Mouse (Mus musculus) CH12.LX (cell line): ENCODE results near the gene Ptprf. TPM values are rescaled to one million over a fixed set of nuclear protein-coding genes. Genes with fewer than 3 reads are reported as not detected.
A peak's percentile ranks its signal among the peaks of the same experiment; 100 is the strongest.

ENCODE experiments used
- DNase-seq: peaks from one replicate; pipeline ENCODE4 v3.0.0-alpha.2; 2013; ENCODE audit errors: extremely low read depth
- H3K27ac ChIP-seq: 2 replicates; pipeline ENCODE4 v1.5.1; 2012; ENCODE audit warnings: low read depth, mild to moderate bottlenecking, control low read depth, moderate library complexity; ENCODE audit not compliant: insufficient read depth
- H3K27me3 ChIP-seq: replicated peaks from 2 replicates; pipeline ENCODE3; 2012; ENCODE audit warnings: inconsistent platforms
- H3K36me3 ChIP-seq, 2 experiments: replicated peaks in 1 of 2; 2 replicates each; pipeline versions ENCODE3 to v1.6.1; 2012; ENCODE audit warnings: inconsistent platforms in 1 of 2, low read length in 1 of 2, mild to moderate bottlenecking in 1 of 2, mixed read lengths in 1 of 2, moderate library complexity in 1 of 2; ENCODE audit not compliant: control insufficient read depth in 1 of 2, insufficient read depth in 1 of 2
- H3K4me1 ChIP-seq, 2 experiments: 2 replicates each; pipeline ENCODE4 v1.6.1; 2012; ENCODE audit warnings: inconsistent platforms in 1 of 2, moderate library complexity in 1 of 2; ENCODE audit not compliant: insufficient read depth in 2 of 2, control insufficient read depth in 1 of 2
- H3K4me2 ChIP-seq: 2 replicates; pipeline ENCODE4 v1.6.1; 2012; ENCODE audit warnings: low read depth, mild to moderate bottlenecking, control low read depth; ENCODE audit not compliant: poor library complexity, insufficient read depth, severe bottlenecking
- H3K4me3 ChIP-seq, 3 experiments: fragments of 150-350 bp in 1 of 3; sonication (generic) in 1 of 3; replicated peaks in 1 of 3; 2 replicates each; pipeline versions ENCODE3 to v1.5.1; 2011 to 2012; ENCODE audit warnings: low read depth in 2 of 3, low read length in 2 of 3, mild to moderate bottlenecking in 2 of 3, moderate library complexity in 2 of 3, control low read depth in 1 of 3, improper control_type of control experiment in 1 of 3, inconsistent platforms in 1 of 3, mixed read lengths in 1 of 3; ENCODE audit not compliant: poor library complexity in 1 of 3
- H3K79me2 ChIP-seq: replicated peaks from 2 replicates; pipeline ENCODE4 v1.6.1; 2012; ENCODE audit warnings: mild to moderate bottlenecking, moderate library complexity; ENCODE audit not compliant: control insufficient read depth, poor library complexity, insufficient read depth, severe bottlenecking; ENCODE audit errors: extremely low read depth
- H3K9ac ChIP-seq: 2 replicates; pipeline ENCODE4 v1.6.1; 2012; ENCODE audit warnings: low read depth, mild to moderate bottlenecking, control low read depth, moderate library complexity; ENCODE audit not compliant: insufficient read depth
- H3K9me3 ChIP-seq: replicated peaks from 2 replicates; pipeline ENCODE3; 2012; ENCODE audit warnings: low read length, inconsistent platforms, mixed read lengths
- BHLHE40 ChIP-seq: IDR thresholded peaks from 2 replicates; pipeline ENCODE4 v1.6.1; 2011; ENCODE audit warnings: mild to moderate bottlenecking, low read depth, low read length, improper control_type of control experiment
- CHD1 ChIP-seq: IDR thresholded peaks from 2 replicates; pipeline ENCODE4 v1.6.1; 2012; ENCODE audit warnings: low read depth, low read length, improper control_type of control experiment, inconsistent platforms
- CTCF ChIP-seq, 2 experiments: IDR thresholded peaks in 1 of 2; conservative IDR thresholded peaks in 1 of 2; 2 replicates each; pipeline ENCODE4 v1.5.1; 2011 to 2012; ENCODE audit warnings: low read depth in 2 of 2, low read length in 2 of 2, improper control_type of control experiment in 1 of 2, inconsistent platforms in 1 of 2, mild to moderate bottlenecking in 1 of 2, moderate library complexity in 1 of 2
- EP300 ChIP-seq: IDR thresholded peaks from 2 replicates; pipeline ENCODE4 v1.6.1; 2011; ENCODE audit warnings: low read length, improper control_type of control experiment
- GABPA ChIP-seq: IDR thresholded peaks from 2 replicates; pipeline ENCODE4 v1.6.1; 2012; ENCODE audit warnings: low read depth, low read length, improper control_type of control experiment, inconsistent platforms; ENCODE audit not compliant: insufficient replicate concordance
- JUN ChIP-seq: IDR thresholded peaks from 2 replicates; pipeline ENCODE4 v1.6.1; 2011; ENCODE audit warnings: low read depth, mild to moderate bottlenecking, low read length, improper control_type of control experiment, moderate library complexity; ENCODE audit not compliant: insufficient read depth
- JUND ChIP-seq: conservative IDR thresholded peaks from 2 replicates; pipeline ENCODE4 v1.6.1; 2011; ENCODE audit warnings: low read depth, low read length, improper control_type of control experiment
- MAFK ChIP-seq: IDR thresholded peaks from 2 replicates; pipeline ENCODE4 v1.6.1; 2011; ENCODE audit warnings: low read length, improper control_type of control experiment; ENCODE audit not compliant: insufficient replicate concordance
- MEF2A ChIP-seq: IDR thresholded peaks from 2 replicates; pipeline ENCODE4 v1.6.1; 2014; ENCODE audit warnings: low read depth, mild to moderate bottlenecking, inconsistent platforms, low read length, improper control_type of control experiment, borderline replicate concordance
- NELFE ChIP-seq: IDR thresholded peaks from 2 replicates; pipeline ENCODE4 v1.6.1; 2011; ENCODE audit warnings: low read depth, low read length, improper control_type of control experiment
- PAX5 ChIP-seq: IDR thresholded peaks from 2 replicates; pipeline ENCODE4 v1.6.1; 2012; ENCODE audit warnings: low read length, inconsistent platforms, mixed read lengths
- POLR2A ChIP-seq: IDR thresholded peaks from 2 replicates; pipeline ENCODE4 v1.6.1; 2011; ENCODE audit warnings: low read depth, mild to moderate bottlenecking, improper control_type of control experiment, low read length
- RAD21 ChIP-seq: IDR thresholded peaks from 2 replicates; pipeline ENCODE4 v1.6.1; 2011; ENCODE audit warnings: low read depth, mild to moderate bottlenecking, low read length, improper control_type of control experiment, moderate library complexity
- RCOR1 ChIP-seq: conservative IDR thresholded peaks from 2 replicates; pipeline ENCODE4 v1.6.1; 2012; ENCODE audit warnings: low read depth, mild to moderate bottlenecking, inconsistent platforms, low read length, improper control_type of control experiment
- SIN3A ChIP-seq: IDR thresholded peaks from 2 replicates; pipeline ENCODE4 v1.6.1; 2012; ENCODE audit warnings: low read length, improper control_type of control experiment, inconsistent platforms
- SMC3 ChIP-seq: IDR thresholded peaks from 2 replicates; pipeline ENCODE4 v1.6.1; 2011; ENCODE audit warnings: low read depth, low read length, improper control_type of control experiment
- TBP ChIP-seq: conservative IDR thresholded peaks from 2 replicates; pipeline ENCODE4 v1.6.1; 2011; ENCODE audit warnings: low read depth, low read length, improper control_type of control experiment
- TCF12 ChIP-seq: IDR thresholded peaks from 2 replicates; pipeline ENCODE4 v1.6.1; 2014; ENCODE audit warnings: low read depth, mild to moderate bottlenecking, inconsistent platforms, low read length, improper control_type of control experiment
- UBTF ChIP-seq: IDR thresholded peaks from 2 replicates; pipeline ENCODE4 v1.6.1; 2012; ENCODE audit warnings: low read depth, mild to moderate bottlenecking, inconsistent platforms, low read length, improper control_type of control experiment, moderate library complexity
- USF1 ChIP-seq: IDR thresholded peaks from 2 replicates; pipeline ENCODE4 v1.6.1; 2014; ENCODE audit warnings: low read depth, mild to moderate bottlenecking, inconsistent platforms, low read length, improper control_type of control experiment
- ZC3H11A ChIP-seq: IDR thresholded peaks from 2 replicates; pipeline ENCODE4 v1.6.1; 2012; ENCODE audit warnings: low read depth, mild to moderate bottlenecking, inconsistent platforms, low read length, improper control_type of control experiment
- ZMIZ1 ChIP-seq: IDR thresholded peaks from 2 replicates; pipeline ENCODE4 v1.6.1; 2012; ENCODE audit warnings: low read depth, mild to moderate bottlenecking, inconsistent platforms, low read length, improper control_type of control experiment
- ZNF384 ChIP-seq: IDR thresholded peaks from 2 replicates; pipeline ENCODE4 v1.6.1; 2012; ENCODE audit warnings: low read depth, low read length, improper control_type of control experiment, inconsistent platforms
- dilution Hi-C: fragments of 300-500 bp; cut with MboI; formaldehyde crosslinking; loops from 2 replicates; pipeline ENCODE4 v1.14.3; 2020; ENCODE audit warnings: low sequenced_read_pairs; ENCODE audit not compliant: extremely low pct_unique_long_range_greater_than_20kb, extremely low pct_ligation_motif_present
- in situ Hi-C: fragments of 300-500 bp; cut with MboI; formaldehyde crosslinking; loops from 3 replicates; pipeline ENCODE4 v1.14.3; 2019; ENCODE audit warnings: low sequenced_read_pairs, low pct_ligation_motif_present, low pct_unique_long_range_greater_than_20kb, mixed read lengths
- polyA plus RNA-seq: library from polyadenylated mRNA; unstranded; fragments of >175 nt; gene quantifications from 2 replicates; pipeline ENCODE4 v1.2.1, GENCODE M21; 2012; ENCODE audit warnings: low read depth; ENCODE audit not compliant: insufficient read length
- total RNA-seq, 2 experiments: library from RNA; depleted of rRNA; stranded (reverse); fragments of 300-350 nt in 1 of 2; fragments of >200 nt in 1 of 2; gene quantifications; 2 replicates each; pipeline ENCODE4 v1.2.3; 2012 to 2014

Ptprf gene
- total and polyA plus RNA-seq, 3 experiments = 0.11 to 0.21 TPM; not detected in 1

DNA sequence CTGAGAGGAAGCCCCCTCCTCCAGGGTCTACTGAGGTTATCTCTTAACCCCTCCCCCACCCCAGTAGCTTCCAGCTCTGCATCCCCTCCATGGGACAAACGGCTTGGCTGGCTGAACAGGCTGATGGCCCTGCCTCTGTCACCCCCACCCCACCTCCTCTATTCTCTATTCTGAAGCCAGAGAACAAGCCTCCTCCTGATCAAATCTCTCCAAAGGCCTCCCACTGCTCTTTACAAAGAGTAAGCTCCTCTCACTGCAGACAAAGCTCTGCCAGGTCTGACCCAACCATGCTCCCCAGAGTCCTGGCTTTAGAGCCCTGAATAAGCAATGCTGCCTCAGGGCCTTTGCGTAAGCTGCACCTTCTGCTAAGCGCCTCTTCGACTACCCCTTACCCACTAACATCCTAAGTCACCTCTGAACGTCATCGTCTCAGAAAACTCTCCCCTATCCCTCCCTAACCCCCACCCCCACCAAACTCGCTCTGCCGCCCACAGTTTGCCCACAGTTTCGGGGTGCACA is 19.6 kb downstream of the Ptprf start:
- Histone ChIP-seq H3K4me1 (peaks cover 9 to 23% of the 10 kb centered on the region in 2 experiments), H3K9me3 (peaks cover 12% of the 10 kb centered on the region), H3K9ac (no peak overlapping the region), H3K27me3 (peaks cover 74% of the 10 kb centered on the region), H3K79me2 (no peaks in the 10 kb centered on the region), H3K4me3 (no peak overlapping the region), H3K4me2 (no peak overlapping the region), H3K36me3 (no peaks in the 10 kb centered on the region), H3K27ac (no peak overlapping the region)
- no peak for DNase-seq
- in situ Hi-C loops = no loop called here
- dilution Hi-C loops = no loop called here
- TF ChIP-seq TCF12 (no peak), RCOR1 (no peak), CHD1 (no peak), MEF2A (no peak), BHLHE40 (no peak), JUND (no peak), EP300 (no peak)

- Histone ChIP-seq H3K9me3 (peaks cover 12% of the 10 kb centered on the region), H3K36me3 (no peaks in the 10 kb centered on the region), H3K4me3 (no peak overlapping the region), H3K4me1 (peaks cover 6 to 16% of the 10 kb centered on the region in 2 experiments), H3K79me2 (no peaks in the 10 kb centered on the region), H3K4me2 (no peak overlapping the region), H3K9ac (no peak overlapping the region), H3K27me3 (peaks cover 75% of the 10 kb centered on the region), H3K27ac (no peak overlapping the region)
- peak; percentile 8 for DNase-seq
- dilution Hi-C loops (no loop called here), in situ Hi-C loops (no loop called here)
- TF ChIP-seq ZNF384 = no peak
- peak in 1 of 2 experiments; percentile 22; a peak in 1 of 4 replicates for TF ChIP-seq CTCF (conservative IDR thresholded peaks at IDR 0.05 in 1 of 2, IDR thresholded peaks at IDR 0.05 in 1 of 2; ENCODE audit: low read depth in 2 of 2, low read length in 2 of 2)
Measured at GRCm38 (mm10) chr4:118270706-118271105, 20.5 kb downstream of the Ptprf start.

DNA sequence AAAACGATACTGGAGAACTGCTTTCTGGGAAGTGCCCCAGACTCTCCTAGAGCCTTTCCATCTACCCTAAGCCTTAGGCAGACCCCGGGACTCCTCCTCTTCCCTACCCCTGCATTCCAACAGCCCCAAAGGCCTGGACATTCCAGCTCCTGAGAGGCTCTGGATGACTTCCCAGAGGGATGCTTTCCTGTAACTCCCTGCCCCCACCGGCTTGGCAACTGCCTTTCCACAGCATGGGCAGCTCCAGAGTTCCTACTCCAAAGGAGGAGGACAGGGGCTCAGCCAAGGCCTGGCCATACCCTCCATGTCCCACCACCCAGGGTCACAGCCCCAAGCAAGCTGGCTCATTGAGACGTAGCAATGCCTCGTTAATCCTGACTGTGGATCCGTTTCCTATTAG is 21.2 kb downstream of the Ptprf start:
- DNase-seq = no peak
- H3K36me3 ChIP-seq = no peaks in the 10 kb centered on the region
- H3K4me2 ChIP-seq = no peak overlapping the region
- peaks cover 75% of the 10 kb centered on the region for H3K27me3 ChIP-seq
- dilution Hi-C loops (no loop called here), in situ Hi-C loops (no loop called here)
- no peak overlapping the region for H3K9ac ChIP-seq
- H3K27ac ChIP-seq = no peak overlapping the region
- H3K4me3 ChIP-seq = no peak overlapping the region
- H3K4me1 ChIP-seq = peaks cover 6 to 16% of the 10 kb centered on the region in 2 experiments
- H3K9me3 ChIP-seq = peaks cover 12% of the 10 kb centered on the region
- no peaks in the 10 kb centered on the region for H3K79me2 ChIP-seq
- TF ChIP-seq NELFE (no peak), USF1 (no peak), ZC3H11A (no peak), MEF2A (no peak), PAX5 (no peak), BHLHE40 (no peak), TBP (no peak), CHD1 (no peak), UBTF (no peak), SMC3 (no peak), RAD21 (no peak), SIN3A (no peak), MAFK (no peak), POLR2A (no peak), ZMIZ1 (no peak), RCOR1 (no peak), GABPA (no peak), JUN (no peak), EP300 (no peak), TCF12 (no peak)
